Mouse (Mus musculus): ENCODE results near the gene Slc51b. TPM values are rescaled to one million over a fixed set of nuclear protein-coding genes. Genes with fewer than 3 reads are reported as not detected.
A peak's percentile ranks its signal among the peaks of the same experiment; 100 is the strongest.

The Slc51b gene
- polyA plus RNA-seq, 2 experiments, result not detected

DNA sequence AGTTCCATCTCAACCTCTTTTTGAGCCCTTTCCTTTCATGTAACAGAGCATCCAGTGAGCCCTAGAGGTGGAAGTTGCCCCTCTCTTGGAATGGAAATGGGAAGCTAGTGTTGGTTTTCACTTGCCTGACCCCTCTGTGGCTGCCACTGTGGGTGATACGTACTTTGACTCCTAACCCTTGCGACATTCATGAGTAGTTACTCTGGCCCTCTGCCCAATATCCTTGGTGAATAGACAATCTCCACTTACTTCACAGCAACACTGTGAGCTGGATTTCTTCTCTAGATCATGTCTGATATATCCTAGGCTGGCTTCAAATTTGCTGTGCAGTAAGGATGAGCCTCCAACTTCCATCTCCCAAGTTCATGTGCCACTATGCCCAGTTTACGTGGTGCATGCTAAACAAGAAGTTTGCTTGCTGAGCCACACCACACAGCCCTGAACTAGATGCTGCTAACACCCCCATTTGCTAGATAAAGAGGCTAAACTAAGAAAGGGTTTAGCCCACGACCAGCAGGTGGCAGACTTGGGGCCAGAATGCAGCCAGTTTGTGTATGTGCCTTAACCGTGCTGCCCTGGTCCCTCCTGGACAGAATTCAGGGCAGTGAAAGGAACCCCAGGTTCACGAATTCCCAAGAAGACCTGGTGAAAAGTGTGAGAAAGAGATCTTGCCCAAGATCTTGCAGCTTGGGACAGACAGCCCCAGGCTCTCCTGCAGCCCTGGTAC, 30.0 kb downstream of the Slc51b start:
- Histone ChIP-seq H3K4me1 (ENCODE audit: control insufficient read depth, insufficient read depth, low read length) (no peaks in the 10 kb centered on the region), H3K9me3 (ENCODE audit: control insufficient read depth, low read length) (no peaks in the 10 kb centered on the region), H3K4me2 (replicated peaks; ENCODE audit: low read depth, low read length, severe bottlenecking) (no peak overlapping the region), H3K36me3 (ENCODE audit: control insufficient read depth, insufficient read depth, low read length) (no peaks in the 10 kb centered on the region), H3K4me3 (replicated peaks; ENCODE audit: low read length) (no peak overlapping the region), H3K9ac (ENCODE audit: low read depth, low read length, severe bottlenecking) (no peak overlapping the region), H3K27ac (replicated peaks; ENCODE audit: low read depth, low read length) (no peak overlapping the region), H3K27me3 (ENCODE audit: control insufficient read depth, insufficient read depth, low read length) (peaks cover 29% of the 10 kb centered on the region)
- WGBS, result 26% methylated on average over 6 of the region's 6 CpGs
- 0 out of 2 replicates have a peak, but pooled peaks have one; percentile 20 for ATAC-seq (ENCODE audit: low FRiP score, low read depth)
- no peak for TF ChIP-seq POLR2A (IDR thresholded peaks at IDR 0.05; ENCODE audit: borderline replicate concordance, extremely low read depth, insufficient read depth, insufficient read length)
- DNase-seq (ENCODE audit: low spot score), result peak; percentile 61

- Histone ChIP-seq H3K9ac (ENCODE audit: low read depth, low read length, severe bottlenecking) (peak within 1 kb of the TSS; percentile 60), H3K27me3 (ENCODE audit: control insufficient read depth, insufficient read depth, low read length) (peaks cover 29% of the 10 kb centered on the region), H3K36me3 (ENCODE audit: control insufficient read depth, insufficient read depth, low read length) (no peaks in the 10 kb centered on the region), H3K4me3 (replicated peaks; ENCODE audit: low read length) (peak within 1 kb of the TSS; percentile 48), H3K9me3 (ENCODE audit: control insufficient read depth, low read length) (no peaks in the 10 kb centered on the region), H3K4me2 (replicated peaks; ENCODE audit: low read depth, low read length, severe bottlenecking) (peak within 1 kb of the TSS; percentile 65), H3K4me1 (ENCODE audit: control insufficient read depth, insufficient read depth, low read length) (no peaks in the 10 kb centered on the region), H3K27ac (replicated peaks; ENCODE audit: low read depth, low read length) (no peak within 1 kb of the TSS)
- WGBS, result 37% methylated on average over 7 of the region's 8 CpGs
- TF ChIP-seq POLR2A (IDR thresholded peaks at IDR 0.05; ENCODE audit: borderline replicate concordance, extremely low read depth, insufficient read depth, insufficient read length), result no peak
- ATAC-seq (ENCODE audit: low FRiP score, low read depth) (no peak), DNase-seq (ENCODE audit: low spot score) (no peak)
Measured at GRCm38 (mm10) chr9:65391613-65391964, 31.2 kb downstream of the Slc51b start, which contains the start of gene Kbtbd13. Gene Kbtbd13, minus strand, starts transcription at chr9:65391652.

- DNase-seq (ENCODE audit: low spot score), result peak; percentile 10
Measured at GRCm38 (mm10) chr9:65390752-65391612, 31.8 kb downstream of the Slc51b start.

DNA sequence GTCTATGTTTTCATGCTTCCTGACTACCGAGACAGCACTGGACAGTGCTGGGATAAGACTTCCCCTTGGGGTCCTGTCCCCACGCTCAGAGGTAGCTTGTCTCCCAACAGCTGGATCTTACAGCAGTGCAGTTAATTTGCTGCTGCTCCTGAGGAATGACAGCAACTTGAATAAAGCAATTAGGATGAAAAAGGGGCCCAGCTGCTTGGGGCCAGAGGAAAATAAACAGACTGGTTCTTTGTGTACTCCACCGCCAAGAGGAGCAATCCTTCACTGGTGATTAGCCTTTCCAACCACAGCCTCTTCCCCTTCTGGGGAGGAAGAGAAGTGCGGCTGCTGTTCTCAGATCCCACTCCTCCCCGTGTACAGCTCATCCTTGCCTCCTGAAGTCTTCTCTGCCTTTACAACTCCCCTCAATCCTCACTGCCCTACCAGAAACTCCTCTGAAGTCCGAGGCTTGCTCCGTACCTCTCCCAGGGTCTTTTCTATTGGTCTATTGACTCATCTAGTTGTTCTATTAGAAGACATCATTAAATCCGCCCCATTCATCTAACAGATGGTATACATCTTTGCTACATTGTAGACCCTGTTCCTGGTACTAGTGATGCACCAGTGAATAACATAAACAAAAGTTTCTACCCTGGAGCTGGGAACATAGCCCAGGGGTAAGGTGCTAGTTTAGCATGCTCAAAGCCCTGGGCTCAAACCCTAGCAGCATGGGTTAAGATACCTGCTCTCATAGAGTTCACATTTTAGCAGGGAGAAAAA, 36.2 kb downstream of the Slc51b start:
- DNase-seq (ENCODE audit: low spot score), result no peak
- peaks cover 16% of the 10 kb centered on the region for H3K27me3 ChIP-seq (ENCODE audit: control insufficient read depth, insufficient read depth, low read length)
- no peaks in the 10 kb centered on the region for H3K36me3 ChIP-seq (ENCODE audit: control insufficient read depth, insufficient read depth, low read length)
- no peaks in the 10 kb centered on the region for H3K9me3 ChIP-seq (ENCODE audit: control insufficient read depth, low read length)
- no peak overlapping the region for H3K4me3 ChIP-seq (replicated peaks; ENCODE audit: low read length)
- no peak overlapping the region for H3K4me2 ChIP-seq (replicated peaks; ENCODE audit: low read depth, low read length, severe bottlenecking)
- WGBS, result 17% methylated on average over 8 of the region's 8 CpGs
- H3K4me1 ChIP-seq (ENCODE audit: control insufficient read depth, insufficient read depth, low read length), result no peaks in the 10 kb centered on the region
- H3K27ac ChIP-seq (replicated peaks; ENCODE audit: low read depth, low read length), result no peak overlapping the region
- TF ChIP-seq POLR2A (IDR thresholded peaks at IDR 0.05; ENCODE audit: borderline replicate concordance, extremely low read depth, insufficient read depth, insufficient read length), result no peak
- no peak for ATAC-seq (ENCODE audit: low FRiP score, low read depth)
- H3K9ac ChIP-seq (ENCODE audit: low read depth, low read length, severe bottlenecking), result no peak overlapping the region

More at GRCm38 (mm10) chr9:65390752-65391612, 31.8 kb downstream of the Slc51b start:
- Histone ChIP-seq H3K9ac (ENCODE audit: low read depth, low read length, severe bottlenecking) (peak overlapping the region; percentile 60), H3K36me3 (ENCODE audit: control insufficient read depth, insufficient read depth, low read length) (no peaks in the 10 kb centered on the region), H3K4me3 (replicated peaks; ENCODE audit: low read length) (peak overlapping the region; percentile 48), H3K4me1 (ENCODE audit: control insufficient read depth, insufficient read depth, low read length) (no peaks in the 10 kb centered on the region), H3K27ac (replicated peaks; ENCODE audit: low read depth, low read length) (no peak overlapping the region), H3K27me3 (ENCODE audit: control insufficient read depth, insufficient read depth, low read length) (peaks cover 29% of the 10 kb centered on the region), H3K9me3 (ENCODE audit: control insufficient read depth, low read length) (no peaks in the 10 kb centered on the region), H3K4me2 (replicated peaks; ENCODE audit: low read depth, low read length, severe bottlenecking) (peak overlapping the region; percentile 65)
- no peak for TF ChIP-seq POLR2A (IDR thresholded peaks at IDR 0.05; ENCODE audit: borderline replicate concordance, extremely low read depth, insufficient read depth, insufficient read length)
- 18% methylated on average over 84 of the region's 96 CpGs for WGBS
- ATAC-seq (ENCODE audit: low FRiP score, low read depth), result peak; percentile 50

- no peak overlapping the region for H3K27ac ChIP-seq (replicated peaks; ENCODE audit: low read depth, low read length)
- no peaks in the 10 kb centered on the region for H3K4me1 ChIP-seq (ENCODE audit: control insufficient read depth, insufficient read depth, low read length)
- ATAC-seq (ENCODE audit: low FRiP score, low read depth), result no peak
- H3K36me3 ChIP-seq (ENCODE audit: control insufficient read depth, insufficient read depth, low read length), result no peaks in the 10 kb centered on the region
- H3K9ac ChIP-seq (ENCODE audit: low read depth, low read length, severe bottlenecking), result no peak overlapping the region
- no peaks in the 10 kb centered on the region for H3K9me3 ChIP-seq (ENCODE audit: control insufficient read depth, low read length)
- H3K27me3 ChIP-seq (ENCODE audit: control insufficient read depth, insufficient read depth, low read length), result no peaks in the 10 kb centered on the region
- H3K4me2 ChIP-seq (replicated peaks; ENCODE audit: low read depth, low read length, severe bottlenecking), result no peak overlapping the region
- no peak overlapping the region for H3K4me3 ChIP-seq (replicated peaks; ENCODE audit: low read length)
- no peak for TF ChIP-seq POLR2A (IDR thresholded peaks at IDR 0.05; ENCODE audit: borderline replicate concordance, extremely low read depth, insufficient read depth, insufficient read length)
- 25% methylated on average over 3 of the region's 3 CpGs for whole genome bisulfite sequencing
- DNase-seq (ENCODE audit: low spot score), result no peak
Measured at GRCm38 (mm10) chr9:65384276-65384675, 38.5 kb downstream of the Slc51b start.

Measured in limb, embryonic 14.5 days (tissue).